Mouse (Mus musculus) lung, embryonic 14.5 days (tissue): ENCODE data around the gene Pik3ip1. TPM values are rescaled to one million over a fixed set of nuclear protein-coding genes. Genes with fewer than 3 reads are reported as not detected.

Source experiments
- ATAC-seq: fragments of 200-750 bp; cut with Nextera tagmentation; 2 replicates; pipeline ENCODE4 v1.8.0; 2017; ENCODE audit warnings: mild to moderate bottlenecking, moderate TSS enrichment, moderate library complexity; ENCODE audit not compliant: insufficient read depth
- DNase-seq: peaks from one replicate; pipeline ENCODE4 v3.0.0-alpha.2; 2015
- H3K27ac ChIP-seq: fragments of 300-500 bp; sonication (generic); 2 replicates; pipeline ENCODE4 v1.5.1; 2014; ENCODE audit warnings: low read depth, mild to moderate bottlenecking, moderate library complexity
- H3K27me3 ChIP-seq: fragments of 300-500 bp; sonication (generic); 2 replicates; pipeline ENCODE4 v1.6.1; 2014; ENCODE audit warnings: low read length, control low read depth; ENCODE audit not compliant: insufficient read depth
- H3K36me3 ChIP-seq: fragments of 300-500 bp; sonication (generic); 2 replicates; pipeline ENCODE4 v1.6.1; 2014; ENCODE audit warnings: control low read depth; ENCODE audit not compliant: insufficient read depth
- H3K4me1 ChIP-seq: fragments of 300-500 bp; sonication (generic); 2 replicates; pipeline ENCODE4 v1.6.1; 2014; ENCODE audit warnings: antibody characterized with exemption, control low read depth; ENCODE audit not compliant: insufficient read depth
- H3K4me2 ChIP-seq: fragments of 300-500 bp; sonication (generic); 2 replicates; pipeline ENCODE4 v1.6.1; 2014; ENCODE audit warnings: mild to moderate bottlenecking
- H3K4me3 ChIP-seq: fragments of 300-500 bp; sonication (generic); 2 replicates; pipeline ENCODE4 v1.5.1; 2014; ENCODE audit warnings: low read depth, low read length
- H3K9ac ChIP-seq: fragments of 300-500 bp; sonication (generic); 2 replicates; pipeline ENCODE4 v1.6.1; 2014
- H3K9me3 ChIP-seq: fragments of 300-500 bp; sonication (generic); 2 replicates; pipeline ENCODE4 v1.6.1; 2016; ENCODE audit warnings: low read depth, low read length, control low read depth
- CTCF ChIP-seq: IDR thresholded peaks from 2 replicates; pipeline ENCODE4 v1.5.1; 2016; ENCODE audit warnings: antibody characterized with exemption, low read depth
- WGBS: fragments of 180-500 bp; shearing (Covaris S2); extraction: QIAGEN DNeasy Blood & Tissue Kit; methylation state at CpG from one replicate; pipeline ENCODE4 v1.1.7; 2014; 5-methylcytosine and 5-hydroxymethylcytosine counted together
- polyA plus RNA-seq: library from polyadenylated mRNA; unstranded; fragments of >200 nt; fragmentation: Nextera tagmentation; extraction: Ambion mirVana; gene quantifications from 2 replicates; pipeline ENCODE4 v1.2.1, GENCODE M21; 2014

Pik3ip1 gene
- polyA plus RNA-seq, 1 experiment from 2014 or later, result 8.5 TPM

DNA sequence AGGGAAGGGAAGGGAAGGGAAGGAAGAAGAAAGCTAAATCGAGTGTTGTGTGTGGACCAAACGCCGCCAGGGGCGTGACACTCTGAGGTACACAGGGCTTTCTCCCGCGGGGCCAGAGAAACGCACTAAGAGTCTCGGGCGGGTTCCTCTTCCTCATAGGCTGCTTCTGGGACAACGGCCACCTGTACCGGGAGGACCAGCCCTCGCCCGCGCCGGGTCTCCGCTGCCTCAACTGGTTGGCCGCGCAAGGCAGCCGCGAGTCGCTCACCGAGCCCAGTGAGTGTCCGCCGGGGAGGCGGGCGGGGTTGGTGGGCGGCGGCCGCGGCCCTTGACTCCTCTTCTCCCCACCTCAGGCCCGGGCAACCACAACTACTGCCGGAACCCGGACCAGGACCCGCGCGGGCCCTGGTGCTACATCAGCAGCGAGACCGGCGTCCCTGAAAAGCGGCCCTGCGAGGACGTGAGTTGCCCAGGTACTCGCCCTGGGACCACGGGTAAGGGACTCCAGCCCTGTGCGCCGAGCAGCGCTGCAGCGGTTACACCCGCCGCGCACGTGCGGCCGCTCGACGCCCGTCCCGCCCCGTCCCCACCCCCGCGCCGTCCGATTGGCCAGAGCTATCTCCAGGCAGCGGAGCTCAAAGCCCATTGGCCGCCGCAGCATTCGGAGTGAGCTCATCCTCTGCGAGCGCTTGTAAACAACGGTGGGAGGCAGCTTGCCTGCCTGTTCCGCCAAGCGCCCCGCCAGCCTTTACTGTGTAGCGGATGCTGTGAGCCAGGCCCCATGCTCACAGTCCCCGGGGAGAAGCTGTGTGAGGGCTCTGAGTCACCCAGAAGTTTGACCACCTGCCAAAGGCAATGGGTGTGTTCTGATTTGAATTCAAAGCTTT, 1.8 kb downstream of the Pik3ip1 start:
- Histone ChIP-seq H3K9me3 (no peaks in the 10 kb centered on the region), H3K4me3 (peak overlapping the region; percentile 45), H3K4me1 (0 out of 2 replicates have a peak, but pooled peaks cover 12% of the 10 kb centered on the region), H3K27ac (peak overlapping the region; percentile 81), H3K36me3 (no peaks in the 10 kb centered on the region), H3K9ac (peak overlapping the region; percentile 52), H3K4me2 (peak overlapping the region; percentile 95), H3K27me3 (no peaks in the 10 kb centered on the region)
- DNase-seq, result peak; percentile 94
- peak; percentile 37; the same call in 1 of the 2 replicates for TF ChIP-seq CTCF
- WGBS, result under 1% methylated on average over 75 of the region's 75 CpGs
- ATAC-seq, result peak; percentile 96

- 85% methylated on average over 11 of the region's 11 CpGs for WGBS
- ATAC-seq, result no peak
- DNase-seq, result no peak
- TF ChIP-seq CTCF, result no peak
- Histone ChIP-seq H3K9me3 (no peaks in the 10 kb centered on the region), H3K4me2 (no peak overlapping the region), H3K9ac (no peak overlapping the region), H3K4me3 (no peak overlapping the region), H3K4me1 (peaks cover 21% of the 10 kb centered on the region), H3K36me3 (no peaks in the 10 kb centered on the region), H3K27ac (no peak overlapping the region), H3K27me3 (no peaks in the 10 kb centered on the region)
Observed at GRCm38 (mm10) chr11:3333111-3333695, 3.0 kb downstream of the Pik3ip1 start.

- no peak for TF ChIP-seq CTCF
- DNase-seq, result no peak
Observed at GRCm38 (mm10) chr11:3334141-3334710, 4.0 kb downstream of the Pik3ip1 start.

DNA sequence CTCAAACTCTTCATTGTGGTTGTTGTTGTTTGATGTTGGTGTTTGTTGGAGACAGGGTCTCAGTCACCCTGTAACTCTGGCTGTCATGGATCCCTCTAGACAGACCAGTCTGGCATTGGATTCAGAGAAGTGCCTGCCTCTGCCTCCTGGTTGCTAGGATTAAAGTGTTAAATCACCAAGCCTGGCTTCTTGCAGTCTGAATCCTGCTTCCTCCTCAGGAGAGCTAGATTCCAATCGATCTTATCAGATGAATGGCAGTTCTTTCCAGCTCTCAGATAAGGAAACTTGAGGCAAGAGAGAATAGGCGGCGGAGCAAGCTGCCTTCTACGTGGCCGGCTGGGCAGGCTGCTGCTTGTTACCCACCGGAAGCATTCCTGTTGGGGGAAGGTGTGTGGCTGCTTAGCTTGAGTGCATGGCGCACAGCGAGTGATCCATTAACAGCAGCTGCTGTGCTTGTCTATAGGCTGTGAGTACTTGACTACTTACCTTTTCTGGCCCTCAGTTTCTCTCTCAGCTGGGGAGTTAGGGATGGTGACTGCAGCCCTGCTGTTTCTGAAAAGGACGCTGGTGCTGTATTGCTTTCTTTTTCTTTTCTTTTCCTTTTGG, 4.6 kb downstream of the Pik3ip1 start:
- Histone ChIP-seq H3K4me1 (peaks cover 21% of the 10 kb centered on the region), H3K27ac (peak overlapping the region; percentile 1; the same call in 1 of the 2 replicates), H3K4me3 (no peak overlapping the region), H3K9ac (no peak overlapping the region), H3K9me3 (no peaks in the 10 kb centered on the region), H3K27me3 (no peaks in the 10 kb centered on the region), H3K4me2 (no peak overlapping the region), H3K36me3 (no peaks in the 10 kb centered on the region)
- ATAC-seq, result no peak
- no peak for TF ChIP-seq CTCF
- DNase-seq, result peak; percentile 48
- 20% methylated on average over 9 of the region's 9 CpGs for WGBS

More at GRCm38 (mm10) chr11:3334141-3334710, 4.0 kb downstream of the Pik3ip1 start:
- no peak for ATAC-seq
- H3K36me3 ChIP-seq, result no peaks in the 10 kb centered on the region
- peak overlapping the region; percentile 1; the same call in 1 of the 2 replicates for H3K27ac ChIP-seq
- H3K27me3 ChIP-seq, result no peaks in the 10 kb centered on the region
- H3K9ac ChIP-seq, result no peak overlapping the region
- H3K4me2 ChIP-seq, result no peak overlapping the region
- WGBS, result 83% methylated on average over 11 of the region's 11 CpGs
- no peak overlapping the region for H3K4me3 ChIP-seq
- no peaks in the 10 kb centered on the region for H3K9me3 ChIP-seq
- H3K4me1 ChIP-seq, result peaks cover 21% of the 10 kb centered on the region

GRCm38 (mm10) chr11:3335651-3336216, 5.5 kb downstream of the Pik3ip1 start:
- H3K27ac ChIP-seq, result no peak overlapping the region; the same call in 1 of the 2 replicates
- no peaks in the 10 kb centered on the region for H3K9me3 ChIP-seq
- DNase-seq (peak; percentile 33), ATAC-seq (no peak)
- H3K9ac ChIP-seq, result no peak overlapping the region; the same call in 1 of the 2 replicates
- 30% methylated on average over 11 of the region's 11 CpGs for WGBS
- no peaks in the 10 kb centered on the region for H3K27me3 ChIP-seq
- no peak overlapping the region for H3K4me2 ChIP-seq
- H3K4me3 ChIP-seq, result no peak overlapping the region
- peaks cover 15% of the 10 kb centered on the region for H3K4me1 ChIP-seq
- no peak for TF ChIP-seq CTCF
- H3K36me3 ChIP-seq, result no peaks in the 10 kb centered on the region

DNA sequence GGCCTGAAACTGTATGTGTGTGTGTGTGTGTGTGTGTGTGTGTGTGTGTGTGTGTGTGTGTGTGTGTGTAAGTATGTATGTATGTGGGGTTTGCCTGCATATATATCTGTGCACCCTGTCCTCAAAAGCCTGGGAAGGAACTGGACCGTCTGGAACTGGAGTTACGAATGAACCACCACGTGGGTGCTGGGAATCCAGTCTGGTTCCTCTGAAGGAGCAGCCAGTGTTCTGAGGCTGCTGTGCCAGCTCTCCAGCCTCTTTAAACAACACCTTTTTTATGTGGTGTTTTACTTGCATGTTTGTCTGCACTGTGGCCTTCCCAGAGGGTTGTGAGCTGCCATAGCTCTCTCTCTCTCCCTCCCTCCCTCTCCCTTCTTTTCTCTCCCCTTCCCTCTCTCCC, 6.4 kb downstream of the Pik3ip1 start:
- DNase-seq (no peak), ATAC-seq (no peak)
- H3K27me3 ChIP-seq, result no peaks in the 10 kb centered on the region
- H3K9ac ChIP-seq, result no peak overlapping the region
- H3K4me2 ChIP-seq, result no peak overlapping the region
- 66% methylated on average over 3 of the region's 3 CpGs for WGBS
- H3K4me3 ChIP-seq, result no peak overlapping the region
- no peaks in the 10 kb centered on the region for H3K36me3 ChIP-seq
- no peak overlapping the region for H3K27ac ChIP-seq
- TF ChIP-seq CTCF, result no peak
- H3K4me1 ChIP-seq, result peaks cover 15% of the 10 kb centered on the region
- no peaks in the 10 kb centered on the region for H3K9me3 ChIP-seq
